Mouse (Mus musculus): ENCODE measurements around the gene Hmgcs2. TPM values are rescaled to one million over a fixed set of nuclear protein-coding genes. Genes with fewer than 3 reads are reported as not detected.

Gene Hmgcs2
- polyA plus RNA-seq, 2 experiments, result 0.91 to 2.5 TPM

DNA sequence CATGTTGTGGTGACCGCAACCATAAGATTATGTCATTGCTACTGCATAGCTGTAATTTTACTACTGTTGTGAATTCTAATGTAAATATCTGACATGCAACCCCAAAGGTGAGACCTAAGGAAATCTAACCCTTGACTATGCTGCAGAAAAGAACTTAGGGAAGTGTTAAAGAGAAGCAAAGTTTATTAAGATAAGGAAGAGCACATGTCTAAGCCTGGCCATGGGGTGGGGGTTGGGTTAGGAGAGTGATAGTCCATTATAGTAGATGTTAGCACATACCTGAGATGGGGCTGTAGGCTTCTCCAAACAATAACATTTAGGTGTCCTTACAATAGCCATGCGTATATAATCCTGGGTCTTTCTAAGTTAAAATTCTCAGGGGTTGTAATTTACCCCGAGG is 63.0 kb downstream of the Hmgcs2 start:
- H3K36me3 ChIP-seq (ENCODE audit: control insufficient read depth, insufficient read depth, low read length), result no peaks in the 10 kb centered on the region
- H3K4me2 ChIP-seq (replicated peaks; ENCODE audit: low read depth, low read length, severe bottlenecking), result no peak overlapping the region
- no peak overlapping the region for H3K27ac ChIP-seq (replicated peaks; ENCODE audit: low read depth, low read length)
- ATAC-seq (ENCODE audit: low FRiP score, low read depth) (no peak), DNase-seq (ENCODE audit: low spot score) (no peak)
- WGBS, result 86% methylated on average over 3 of the region's 3 CpGs
- H3K27me3 ChIP-seq (ENCODE audit: control insufficient read depth, insufficient read depth, low read length), result no peaks in the 10 kb centered on the region
- H3K9ac ChIP-seq (ENCODE audit: low read depth, low read length, severe bottlenecking), result no peak overlapping the region
- no peak for TF ChIP-seq POLR2A (IDR thresholded peaks at IDR 0.05; ENCODE audit: borderline replicate concordance, extremely low read depth, insufficient read depth, insufficient read length)
- H3K4me3 ChIP-seq (replicated peaks; ENCODE audit: low read length), result no peak overlapping the region
- H3K4me1 ChIP-seq (ENCODE audit: control insufficient read depth, insufficient read depth, low read length), result peaks cover 5% of the 10 kb centered on the region
- no peaks in the 10 kb centered on the region for H3K9me3 ChIP-seq (ENCODE audit: control insufficient read depth, low read length)

DNA sequence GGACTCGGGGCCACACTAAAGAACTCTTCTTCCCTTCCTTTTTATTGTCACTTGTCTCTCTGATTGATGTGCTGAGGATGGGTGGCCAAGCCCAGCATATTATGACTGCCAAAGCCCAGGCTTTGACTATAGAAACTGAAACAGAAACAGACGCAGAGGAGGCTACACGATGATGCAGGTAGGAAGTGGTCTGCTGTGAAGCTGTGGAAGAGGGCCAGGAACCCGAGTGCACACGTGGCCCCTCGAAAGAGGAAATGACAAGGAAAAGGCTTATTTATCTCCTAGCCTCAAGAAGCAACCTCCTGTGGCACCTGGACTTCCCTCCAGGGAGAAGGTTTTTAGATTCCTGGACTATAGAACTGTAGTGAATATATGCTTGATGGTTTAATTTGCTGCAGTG is 67.9 kb downstream of the Hmgcs2 start:
- H3K9me3 ChIP-seq (ENCODE audit: control insufficient read depth, low read length), result no peaks in the 10 kb centered on the region
- ATAC-seq (ENCODE audit: low FRiP score, low read depth) (no peak), DNase-seq (ENCODE audit: low spot score) (no peak)
- no peaks in the 10 kb centered on the region for H3K36me3 ChIP-seq (ENCODE audit: control insufficient read depth, insufficient read depth, low read length)
- no peak overlapping the region for H3K4me2 ChIP-seq (replicated peaks; ENCODE audit: low read depth, low read length, severe bottlenecking)
- H3K4me3 ChIP-seq (replicated peaks; ENCODE audit: low read length), result no peak overlapping the region
- H3K4me1 ChIP-seq (ENCODE audit: control insufficient read depth, insufficient read depth, low read length), result no peaks in the 10 kb centered on the region
- no peak for TF ChIP-seq POLR2A (IDR thresholded peaks at IDR 0.05; ENCODE audit: borderline replicate concordance, extremely low read depth, insufficient read depth, insufficient read length)
- H3K9ac ChIP-seq (ENCODE audit: low read depth, low read length, severe bottlenecking), result no peak overlapping the region
- H3K27ac ChIP-seq (replicated peaks; ENCODE audit: low read depth, low read length), result no peak overlapping the region
- 75% methylated on average over 6 of the region's 6 CpGs for WGBS
- H3K27me3 ChIP-seq (ENCODE audit: control insufficient read depth, insufficient read depth, low read length), result no peaks in the 10 kb centered on the region

DNA sequence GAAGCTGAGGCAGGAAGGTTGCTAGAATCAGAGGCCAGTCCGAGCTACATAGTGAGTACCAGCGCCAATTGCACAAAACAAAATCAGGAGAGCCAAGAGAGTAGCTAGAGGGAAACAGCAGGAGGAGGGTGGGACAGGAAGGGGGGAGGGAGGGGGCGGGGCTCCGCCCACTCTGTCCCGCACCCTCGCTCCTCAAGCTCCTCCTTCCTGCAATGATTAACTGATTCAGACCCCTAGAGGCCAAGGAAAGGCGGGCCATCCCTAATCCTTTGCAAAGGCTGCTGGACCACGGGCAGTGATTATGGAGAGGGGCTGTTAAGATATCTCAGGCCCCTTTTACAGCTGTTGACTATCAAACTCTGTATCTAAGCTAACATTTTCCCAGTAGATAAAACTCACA is 68.5 kb downstream of the Hmgcs2 start:
- no peaks in the 10 kb centered on the region for H3K4me1 ChIP-seq (ENCODE audit: control insufficient read depth, insufficient read depth, low read length)
- TF ChIP-seq POLR2A (IDR thresholded peaks at IDR 0.05; ENCODE audit: borderline replicate concordance, extremely low read depth, insufficient read depth, insufficient read length), result no peak
- no peak for DNase-seq (ENCODE audit: low spot score)
- no peak overlapping the region for H3K27ac ChIP-seq (replicated peaks; ENCODE audit: low read depth, low read length)
- no peaks in the 10 kb centered on the region for H3K36me3 ChIP-seq (ENCODE audit: control insufficient read depth, insufficient read depth, low read length)
- H3K4me2 ChIP-seq (replicated peaks; ENCODE audit: low read depth, low read length, severe bottlenecking), result no peak overlapping the region
- H3K27me3 ChIP-seq (ENCODE audit: control insufficient read depth, insufficient read depth, low read length), result no peaks in the 10 kb centered on the region
- no peaks in the 10 kb centered on the region for H3K9me3 ChIP-seq (ENCODE audit: control insufficient read depth, low read length)
- no peak overlapping the region for H3K4me3 ChIP-seq (replicated peaks; ENCODE audit: low read length)
- WGBS, result 30% methylated on average over 6 of the region's 8 CpGs
- H3K9ac ChIP-seq (ENCODE audit: low read depth, low read length, severe bottlenecking), result no peak overlapping the region
- no peak for ATAC-seq (ENCODE audit: low FRiP score, low read depth)

DNA sequence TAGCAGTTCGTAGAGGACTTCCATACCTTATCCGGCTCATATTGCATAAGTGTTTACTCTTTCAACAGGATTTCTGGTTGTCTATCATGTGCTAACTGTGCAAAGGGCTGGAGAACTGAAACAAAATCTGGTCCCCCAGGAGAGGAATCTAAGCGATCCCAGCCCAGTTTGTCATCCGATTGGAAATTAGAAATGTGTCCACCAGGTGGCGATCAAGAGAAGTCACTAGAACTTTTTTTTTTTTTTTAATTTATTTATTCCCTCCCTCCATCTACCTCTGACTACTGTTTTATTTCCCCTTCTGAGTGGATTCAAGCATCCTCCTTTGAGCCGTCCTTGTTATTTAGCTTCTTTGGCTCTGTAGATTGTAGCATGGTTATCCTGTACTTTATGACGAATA is 73.7 kb downstream of the Hmgcs2 start:
- Histone ChIP-seq H3K4me2 (replicated peaks; ENCODE audit: low read depth, low read length, severe bottlenecking) (no peak overlapping the region), H3K27me3 (ENCODE audit: control insufficient read depth, insufficient read depth, low read length) (no peaks in the 10 kb centered on the region), H3K36me3 (ENCODE audit: control insufficient read depth, insufficient read depth, low read length) (no peaks in the 10 kb centered on the region), H3K9me3 (ENCODE audit: control insufficient read depth, low read length) (no peaks in the 10 kb centered on the region), H3K4me1 (ENCODE audit: control insufficient read depth, insufficient read depth, low read length) (no peaks in the 10 kb centered on the region), H3K27ac (replicated peaks; ENCODE audit: low read depth, low read length) (no peak overlapping the region), H3K9ac (ENCODE audit: low read depth, low read length, severe bottlenecking) (no peak overlapping the region), H3K4me3 (replicated peaks; ENCODE audit: low read length) (no peak overlapping the region)
- no peak for ATAC-seq (ENCODE audit: low FRiP score, low read depth)
- TF ChIP-seq POLR2A (IDR thresholded peaks at IDR 0.05; ENCODE audit: borderline replicate concordance, extremely low read depth, insufficient read depth, insufficient read length), result no peak
- DNase-seq (ENCODE audit: low spot score), result peak; percentile 90
- WGBS, result 32% methylated on average over 7 of the region's 7 CpGs

DNA sequence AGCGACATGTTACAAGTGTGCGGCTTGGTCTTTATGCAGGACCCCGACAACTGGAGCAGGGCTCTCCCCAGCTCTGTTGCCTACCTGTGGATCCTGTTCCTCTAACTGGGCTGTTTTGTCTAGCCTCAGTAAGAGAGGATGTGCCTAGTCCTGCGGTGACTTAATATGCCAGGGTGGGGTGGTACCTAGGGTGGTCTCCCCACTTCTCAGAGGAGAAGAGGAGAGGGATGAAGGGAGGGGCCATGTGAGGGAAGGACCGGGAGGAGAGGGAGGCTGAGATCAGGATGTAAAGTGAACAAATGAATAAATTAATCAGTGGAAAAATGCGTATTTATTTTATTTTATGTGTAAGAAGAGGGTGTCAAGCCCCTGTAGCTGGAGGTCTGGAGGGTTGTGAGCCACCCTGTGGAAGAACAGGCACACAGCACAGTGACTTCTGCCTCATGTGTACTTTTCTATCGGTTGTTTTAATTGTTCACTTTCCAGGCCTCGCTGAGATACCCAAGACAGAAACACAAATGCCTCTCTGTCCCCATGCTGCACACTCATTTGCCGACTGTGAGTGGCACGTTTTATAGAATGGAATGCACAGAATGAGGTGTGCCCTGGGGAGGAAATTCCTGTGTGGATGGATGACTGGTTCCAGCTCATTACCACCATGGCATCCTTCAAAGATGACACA is 75.2 kb downstream of the Hmgcs2 start:
- DNase-seq (ENCODE audit: low spot score), result peak; percentile 56
- Histone ChIP-seq H3K36me3 (ENCODE audit: control insufficient read depth, insufficient read depth, low read length) (no peaks in the 10 kb centered on the region), H3K27me3 (ENCODE audit: control insufficient read depth, insufficient read depth, low read length) (no peaks in the 10 kb centered on the region), H3K9ac (ENCODE audit: low read depth, low read length, severe bottlenecking) (no peak overlapping the region), H3K9me3 (ENCODE audit: control insufficient read depth, low read length) (no peaks in the 10 kb centered on the region), H3K27ac (replicated peaks; ENCODE audit: low read depth, low read length) (no peak overlapping the region), H3K4me1 (ENCODE audit: control insufficient read depth, insufficient read depth, low read length) (no peaks in the 10 kb centered on the region), H3K4me2 (replicated peaks; ENCODE audit: low read depth, low read length, severe bottlenecking) (no peak overlapping the region), H3K4me3 (replicated peaks; ENCODE audit: low read length) (no peak overlapping the region)
- no peak for TF ChIP-seq POLR2A (IDR thresholded peaks at IDR 0.05; ENCODE audit: borderline replicate concordance, extremely low read depth, insufficient read depth, insufficient read length)
- 63% methylated on average over 10 of the region's 10 CpGs for WGBS
- peak; percentile 76 for ATAC-seq (ENCODE audit: low FRiP score, low read depth)

DNA sequence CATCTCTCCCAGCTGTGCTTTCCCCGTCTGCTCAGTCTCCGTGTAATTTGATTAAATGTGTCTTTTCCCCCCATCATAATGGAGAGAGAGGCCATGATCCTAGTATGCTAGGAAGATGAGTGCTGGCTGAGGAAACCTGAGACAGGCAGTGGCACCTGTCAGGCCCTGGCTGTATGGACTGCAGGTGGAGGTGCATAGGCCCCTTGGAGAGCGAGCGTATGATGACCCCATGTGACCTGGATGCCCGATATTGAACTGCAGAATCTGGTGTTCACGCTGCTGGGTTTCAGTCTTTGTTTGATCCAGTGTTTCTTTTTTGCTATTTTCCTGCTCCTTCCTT is 75.8 kb downstream of the Hmgcs2 start:
- no peak for ATAC-seq (ENCODE audit: low FRiP score, low read depth)

More for the DNA sequence above, 75.8 kb downstream of the Hmgcs2 start:
- H3K4me1 ChIP-seq (ENCODE audit: control insufficient read depth, insufficient read depth, low read length), result no peaks in the 10 kb centered on the region
- no peaks in the 10 kb centered on the region for H3K27me3 ChIP-seq (ENCODE audit: control insufficient read depth, insufficient read depth, low read length)
- no peaks in the 10 kb centered on the region for H3K36me3 ChIP-seq (ENCODE audit: control insufficient read depth, insufficient read depth, low read length)
- no peak for DNase-seq (ENCODE audit: low spot score)
- H3K9me3 ChIP-seq (ENCODE audit: control insufficient read depth, low read length), result no peaks in the 10 kb centered on the region
- H3K4me2 ChIP-seq (replicated peaks; ENCODE audit: low read depth, low read length, severe bottlenecking), result no peak overlapping the region
- H3K9ac ChIP-seq (ENCODE audit: low read depth, low read length, severe bottlenecking), result no peak overlapping the region
- H3K4me3 ChIP-seq (replicated peaks; ENCODE audit: low read length), result no peak overlapping the region
- no peak for TF ChIP-seq POLR2A (IDR thresholded peaks at IDR 0.05; ENCODE audit: borderline replicate concordance, extremely low read depth, insufficient read depth, insufficient read length)
- WGBS, result 61% methylated on average over 6 of the region's 6 CpGs
- H3K27ac ChIP-seq (replicated peaks; ENCODE audit: low read depth, low read length), result no peak overlapping the region
